Mouse (Mus musculus): ENCODE measurements around the gene Stx16.

- no peak for TF ChIP-seq CTCF (IDR thresholded peaks at IDR 0.05; ENCODE audit: low read depth, low read length)
- TF ChIP-seq GATA1 (IDR thresholded peaks at IDR 0.05; ENCODE audit: borderline replicate concordance, low read length): no peak
- TF ChIP-seq TAL1 (conservative IDR thresholded peaks at IDR 0.05; ENCODE audit: low read depth, low read length): no peak
- no peak for TF ChIP-seq POLR2AphosphoS5 (IDR thresholded peaks at IDR 0.05; ENCODE audit: insufficient replicate concordance, low read depth, low read length)
- TF ChIP-seq GATA2 (IDR thresholded peaks at IDR 0.05; ENCODE audit: borderline replicate concordance, low read depth, low read length): no peak
Measured at GRCm38 (mm10) chr2:174077004-174077695, 1.0 kb downstream of the Stx16 start.

Data from G1E (cell line).